Mouse (Mus musculus): ENCODE measurements at regions not wholly inside any gene's neighbourhood (a gene's known extent, or its start where the extent isn't known, plus 50 kb on each side); places are given as distances from the start of the nearest gene placed in this dataset.

DNA sequence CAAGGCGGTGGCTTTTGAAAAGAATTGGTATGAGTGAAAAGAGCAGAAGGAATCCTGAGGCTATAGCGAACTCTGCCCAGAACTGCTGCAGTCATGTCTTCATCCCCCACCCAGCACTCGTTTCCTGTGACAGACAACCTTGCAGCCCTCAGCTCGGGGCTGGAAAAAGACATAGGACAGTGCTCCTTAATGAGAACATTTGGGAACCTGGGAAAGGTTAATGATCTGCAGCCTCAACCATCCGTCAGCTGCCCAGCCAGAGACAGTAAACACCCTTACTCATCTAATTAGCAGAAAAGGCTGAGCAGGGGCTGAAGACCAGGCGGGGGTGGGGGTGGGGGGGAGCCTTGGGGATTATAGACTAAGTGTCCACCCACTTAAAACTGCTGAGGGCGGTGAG is 76.3 kb upstream of the Arhgap36 start:
- 50% methylated on average over 7 of the region's 7 CpGs for WGBS

DNA sequence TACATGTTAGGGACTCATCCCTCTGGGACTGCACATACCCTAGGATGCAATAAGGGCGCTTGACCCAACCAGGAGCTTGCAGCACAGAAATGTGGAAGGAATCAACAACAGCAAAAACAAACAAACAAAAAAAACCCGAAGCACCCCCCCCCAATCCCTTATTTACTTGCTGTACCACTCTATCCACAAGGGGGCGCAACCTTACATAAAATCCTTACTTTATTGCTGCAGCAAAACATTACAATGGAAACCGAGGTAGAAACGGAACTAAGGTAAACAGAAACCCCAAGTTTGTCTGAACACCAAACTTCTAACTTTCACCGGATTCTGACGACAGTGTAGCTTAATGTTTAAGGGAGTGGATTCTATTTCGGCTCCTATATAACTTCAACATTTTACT is 86.7 kb upstream of the Arhgap36 start:
- H3K4me2 ChIP-seq: peak overlapping the region; percentile 51
- no peaks in the 10 kb centered on the region; the same call in 1 of the 2 replicates for H3K4me1 ChIP-seq (replicated peaks)
- H3K36me3 ChIP-seq: no peaks in the 10 kb centered on the region
- no peak overlapping the region for H3K27ac ChIP-seq (ENCODE audit: poor library complexity, severe bottlenecking)
- no peaks in the 10 kb centered on the region for H3K27me3 ChIP-seq (replicated peaks)
- 20% methylated on average over 8 of the region's 8 CpGs for WGBS
- no peak overlapping the region for H3K4me3 ChIP-seq
- H3K9ac ChIP-seq: no peak overlapping the region
- no peaks in the 10 kb centered on the region for H3K9me3 ChIP-seq (replicated peaks)
- ATAC-seq (ENCODE audit: insufficient number of reproducible peaks, low FRiP score): no peak

More for the DNA sequence above, 76.3 kb upstream of the Arhgap36 start:
- Histone ChIP-seq H3K27me3 (replicated peaks) (no peaks in the 10 kb centered on the region), H3K4me1 (replicated peaks) (no peaks in the 10 kb centered on the region), H3K4me2 (no peak overlapping the region), H3K36me3 (no peaks in the 10 kb centered on the region), H3K4me3 (no peak overlapping the region), H3K9me3 (replicated peaks) (no peaks in the 10 kb centered on the region), H3K27ac (ENCODE audit: poor library complexity, severe bottlenecking) (no peak overlapping the region), H3K9ac (no peak overlapping the region)
- ATAC-seq (ENCODE audit: insufficient number of reproducible peaks, low FRiP score): no peak

GRCm38 (mm10) chrX:49370384-49370783 is 82.3 kb upstream of the Enox2 start:
- H3K4me2 ChIP-seq: no peak overlapping the region
- H3K4me1 ChIP-seq (replicated peaks): no peaks in the 10 kb centered on the region
- H3K9ac ChIP-seq: no peak overlapping the region
- no peaks in the 10 kb centered on the region for H3K36me3 ChIP-seq
- no peaks in the 10 kb centered on the region for H3K9me3 ChIP-seq (replicated peaks)
- H3K4me3 ChIP-seq: no peak overlapping the region
- no peak overlapping the region for H3K27ac ChIP-seq (ENCODE audit: poor library complexity, severe bottlenecking)
- no peak for ATAC-seq (ENCODE audit: insufficient number of reproducible peaks, low FRiP score)
- WGBS: 77% methylated on average over 2 of the region's 2 CpGs
- H3K27me3 ChIP-seq (replicated peaks): no peaks in the 10 kb centered on the region

DNA sequence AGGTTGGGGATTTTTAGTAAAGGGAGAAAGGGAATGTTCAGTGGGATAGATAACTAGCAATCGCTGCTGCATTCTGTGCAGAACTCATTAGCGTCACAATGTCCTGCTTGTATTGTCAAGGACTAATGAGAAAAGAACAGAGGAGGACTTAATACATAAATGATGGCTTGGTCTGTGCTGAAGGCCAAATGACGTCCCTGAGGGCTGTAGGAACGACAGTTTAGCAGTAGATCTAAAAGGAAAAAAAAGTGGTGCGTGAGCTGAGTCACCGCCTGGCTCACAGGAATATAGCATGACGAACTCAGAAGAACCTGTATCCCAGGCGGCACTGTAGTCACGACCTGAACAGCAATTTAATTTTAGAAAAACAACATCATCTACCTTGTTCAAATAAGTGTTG is 81.3 kb upstream of the Enox2 start:
- 64% methylated on average over 9 of the region's 9 CpGs for WGBS
- H3K36me3 ChIP-seq: no peaks in the 10 kb centered on the region
- H3K4me1 ChIP-seq (replicated peaks): no peaks in the 10 kb centered on the region
- H3K4me3 ChIP-seq: no peak overlapping the region
- ATAC-seq (ENCODE audit: insufficient number of reproducible peaks, low FRiP score): no peak
- H3K27ac ChIP-seq (ENCODE audit: poor library complexity, severe bottlenecking): no peak overlapping the region
- H3K4me2 ChIP-seq: no peak overlapping the region
- no peaks in the 10 kb centered on the region for H3K27me3 ChIP-seq (replicated peaks)
- H3K9ac ChIP-seq: no peak overlapping the region
- no peaks in the 10 kb centered on the region for H3K9me3 ChIP-seq (replicated peaks)

DNA sequence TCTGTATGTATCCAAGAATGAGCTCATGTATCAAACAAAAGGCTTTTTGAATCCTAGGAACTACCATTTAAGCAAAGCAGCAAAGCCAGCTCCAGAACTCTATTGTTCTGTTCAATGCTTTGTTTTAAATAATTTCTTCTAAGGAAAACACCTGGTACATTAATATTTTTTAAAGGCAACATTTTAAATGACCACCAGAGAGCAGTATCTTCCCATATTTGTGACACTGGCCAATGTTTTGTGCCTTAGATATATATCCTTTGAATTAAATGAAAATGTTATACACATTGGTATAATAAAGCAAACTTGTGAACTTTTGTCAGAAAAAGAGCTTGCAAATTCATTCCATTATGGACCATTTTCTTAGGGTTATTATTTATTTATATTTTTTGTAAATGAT is 58.4 kb upstream of the Enox2 start:
- Histone ChIP-seq H3K4me1 (replicated peaks) (no peaks in the 10 kb centered on the region), H3K4me3 (no peak overlapping the region), H3K9me3 (replicated peaks) (no peaks in the 10 kb centered on the region), H3K4me2 (no peak overlapping the region), H3K27me3 (replicated peaks) (no peaks in the 10 kb centered on the region), H3K27ac (ENCODE audit: poor library complexity, severe bottlenecking) (no peak overlapping the region), H3K9ac (no peak overlapping the region), H3K36me3 (no peaks in the 10 kb centered on the region)
- ATAC-seq (ENCODE audit: insufficient number of reproducible peaks, low FRiP score): no peak
